Mouse (Mus musculus) right cerebral cortex, postnatal 4 days (tissue): ENCODE results near the gene Abcc4.

Experiments
- DNase-seq: peaks from one replicate; pipeline ENCODE4 v3.0.0-alpha.2; 2022

Abcc4 gene

DNA sequence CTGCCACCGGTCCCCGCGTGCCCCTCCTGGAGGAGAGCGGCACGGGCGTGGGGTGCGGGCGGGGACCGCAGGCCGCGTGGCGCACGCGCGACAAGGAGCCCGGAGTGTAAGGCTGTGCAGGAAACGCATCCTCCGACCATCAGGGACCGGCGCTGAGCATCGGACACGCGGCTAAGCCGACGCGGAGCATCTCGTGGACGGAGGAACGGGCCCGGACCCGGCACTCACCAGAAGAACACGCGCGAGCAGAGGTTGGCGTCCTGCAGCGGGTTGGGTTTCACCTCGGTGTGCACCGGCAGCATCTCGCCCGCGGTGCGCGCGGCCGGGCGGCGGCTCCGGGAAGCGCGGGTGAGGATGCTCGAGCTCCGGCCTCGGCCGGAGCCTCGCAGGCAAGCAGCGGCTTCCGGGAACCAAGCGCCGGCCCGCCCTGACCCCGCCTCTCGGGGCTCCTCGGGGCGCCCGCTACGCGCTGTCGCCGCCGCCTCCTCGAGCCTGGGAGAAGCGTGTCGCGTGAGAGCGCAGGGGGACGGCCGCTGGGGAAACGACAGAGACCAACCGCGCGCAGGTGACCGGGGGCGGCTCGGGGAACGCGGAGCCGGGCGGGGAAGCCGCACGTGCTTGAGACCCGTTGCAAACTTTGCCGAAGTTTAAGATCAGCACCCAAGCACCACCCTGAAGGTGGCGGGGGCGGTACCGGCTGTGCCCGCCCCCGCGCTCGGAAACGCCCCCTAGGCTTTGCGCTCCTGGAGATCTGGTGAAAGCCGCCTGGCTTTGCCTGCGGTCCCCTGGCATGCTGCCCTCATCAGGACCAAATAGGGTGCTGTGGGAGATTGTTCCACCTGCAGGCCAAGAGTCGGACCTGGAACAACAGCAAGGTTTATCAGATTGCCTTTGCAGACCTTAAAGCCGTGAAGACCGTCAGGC lies at the start of gene Abcc4:
Abcc4 (minus strand) TSS at position 412 of the 924 bp plus-strand sequence.
- peak; percentile 54 for DNase-seq

DNA sequence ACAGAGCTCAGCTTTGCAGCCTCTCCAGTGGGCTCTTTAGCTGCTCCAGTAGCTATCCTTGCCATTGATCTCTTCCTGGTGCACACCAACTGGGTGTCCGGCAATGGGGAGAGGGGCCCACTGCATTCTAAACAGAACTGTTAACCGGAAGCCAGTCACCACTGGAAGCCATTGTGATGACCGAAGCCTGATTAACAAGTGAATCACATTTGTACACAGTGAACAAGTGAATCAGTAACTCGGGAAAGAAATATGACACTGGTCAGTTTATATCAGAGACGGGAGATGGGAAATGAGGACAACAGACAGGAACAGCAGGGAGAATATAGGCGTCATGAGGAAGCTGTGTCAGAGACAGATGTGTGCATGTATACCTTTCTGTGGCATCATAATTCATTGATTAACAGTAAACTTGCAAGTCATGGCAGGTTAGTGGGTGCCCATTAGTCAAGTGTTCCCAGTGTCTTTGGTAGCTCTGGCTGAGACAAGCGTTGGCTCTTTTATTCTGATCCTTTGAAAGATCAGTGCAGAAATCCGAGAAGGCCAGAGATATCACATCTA lies 45.3 kb upstream of the Abcc4 start:
- DNase-seq, result no peak

- no peak for DNase-seq
Observed at GRCm38 (mm10) chr14:118750505-118751192, 44.6 kb upstream of the Abcc4 start.

GRCm38 (mm10) chr14:118749715-118750114 lies 43.7 kb upstream of the Abcc4 start:
- DNase-seq, result no peak

DNA sequence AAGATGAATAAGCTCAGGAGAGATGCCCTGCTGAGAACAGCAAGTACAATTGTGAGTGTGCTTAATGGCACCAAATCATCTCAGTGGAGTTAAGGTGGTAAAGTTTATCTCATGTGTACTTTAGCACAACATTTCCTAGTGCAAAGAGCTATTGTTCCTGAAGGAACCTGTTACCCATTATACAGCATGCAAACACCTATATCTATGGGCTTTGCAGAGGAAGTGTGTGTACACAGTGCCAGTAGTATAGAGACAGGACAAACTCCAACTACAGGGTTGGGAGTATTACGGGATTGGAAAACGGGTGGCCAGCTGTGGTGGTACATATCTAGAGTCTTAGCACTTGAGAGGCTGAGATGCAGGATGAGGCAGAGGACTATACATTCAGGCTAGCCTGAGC lies 43.0 kb upstream of the Abcc4 start:
- DNase-seq, result no peak

DNA sequence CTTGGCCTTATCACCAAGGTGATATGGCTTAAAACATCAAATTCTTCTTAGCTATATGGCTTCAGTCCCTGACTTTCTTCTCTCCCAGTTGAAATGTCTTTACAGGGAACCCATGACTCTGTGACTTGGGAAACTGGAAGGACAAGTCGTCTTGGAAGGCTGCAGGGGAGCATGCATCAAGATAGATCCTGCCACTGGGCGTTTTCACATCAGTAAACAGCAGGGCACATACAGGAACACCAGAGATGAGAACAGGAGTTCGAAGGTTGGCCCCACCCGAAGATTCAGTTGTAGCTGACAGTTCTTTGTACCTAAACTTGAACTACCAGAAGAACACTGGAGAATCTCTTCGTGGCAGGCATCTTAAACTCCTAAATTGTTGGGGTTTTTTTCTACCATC lies 36.8 kb upstream of the Abcc4 start:
- no peak for DNase-seq

- no peak for DNase-seq
Observed at GRCm38 (mm10) chr14:118741780-118742179, 35.8 kb upstream of the Abcc4 start.

DNA sequence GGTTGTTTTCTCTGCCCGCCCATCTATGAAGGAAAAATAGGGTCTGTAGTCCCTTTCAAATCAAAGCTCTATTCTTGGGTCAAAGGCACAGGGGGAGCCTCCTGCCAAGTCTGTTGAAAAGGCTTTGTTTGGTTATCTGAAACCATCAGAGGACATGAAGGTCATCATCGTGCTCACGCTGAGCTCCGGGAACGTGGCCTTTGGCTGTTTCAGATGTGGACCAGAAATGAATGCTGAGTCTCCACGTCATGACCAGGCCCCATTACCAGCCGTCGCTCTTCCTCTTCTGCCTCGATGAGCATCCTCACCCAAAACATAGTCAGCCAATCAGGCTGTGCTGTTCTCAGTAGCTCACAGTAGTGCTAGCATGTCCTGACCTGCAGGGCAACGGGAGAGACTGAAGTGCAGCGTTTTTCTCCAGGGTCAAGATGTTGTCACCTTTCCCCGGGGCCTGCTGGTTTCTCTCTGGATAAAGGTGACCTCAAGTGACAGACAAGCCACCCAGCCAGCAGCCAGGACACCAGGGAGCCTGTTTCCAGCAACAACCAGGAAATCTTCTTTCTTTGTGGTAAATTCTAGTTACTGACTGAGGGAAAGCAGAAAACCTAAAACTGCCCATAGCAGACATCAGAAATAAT lies 31.4 kb upstream of the Abcc4 start:
- no peak for DNase-seq

DNA sequence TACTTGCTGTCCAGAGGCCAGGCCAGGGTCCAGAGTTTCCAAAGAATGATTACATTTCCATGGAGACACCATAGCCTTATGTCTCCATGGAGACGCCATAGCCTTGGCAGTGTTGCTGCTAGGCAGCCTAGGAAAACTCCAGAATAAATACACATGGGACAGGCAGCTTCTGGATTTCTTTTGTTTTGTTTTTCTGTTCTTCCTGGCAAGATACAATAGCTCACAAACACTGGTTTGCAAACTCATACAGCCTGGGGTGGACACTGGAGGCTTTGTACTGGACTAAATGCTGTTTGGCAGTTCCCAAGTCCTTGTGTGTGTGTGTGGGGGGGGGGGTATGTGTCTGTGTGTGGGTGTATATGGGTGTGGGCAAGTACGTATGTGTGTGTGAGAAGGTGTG lies 29.1 kb upstream of the Abcc4 start:
- DNase-seq, result no peak

DNA sequence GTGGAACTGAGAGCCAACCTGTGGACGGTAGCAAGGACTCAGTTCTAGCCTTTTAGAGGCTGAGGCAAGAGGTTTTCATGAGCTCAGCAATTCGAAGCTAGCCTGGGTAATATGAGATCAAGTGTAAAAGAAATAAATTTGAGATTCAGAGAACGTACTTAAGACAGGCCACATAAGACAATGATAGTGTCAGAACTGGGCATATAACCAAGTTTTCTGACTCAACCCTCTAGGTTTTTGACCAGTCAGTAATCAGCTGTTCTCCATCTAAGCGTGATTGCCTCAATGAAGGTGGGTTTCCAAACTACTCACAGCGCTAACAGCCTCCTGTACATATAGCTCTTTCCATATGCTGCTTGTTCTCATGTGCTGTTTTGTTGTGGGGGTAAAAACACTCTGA lies 27.1 kb upstream of the Abcc4 start:
- no peak for DNase-seq

GRCm38 (mm10) chr14:118730631-118731030 lies 24.6 kb upstream of the Abcc4 start:
- DNase-seq, result no peak

GRCm38 (mm10) chr14:118725467-118725866 lies 19.4 kb upstream of the Abcc4 start:
- no peak for DNase-seq

GRCm38 (mm10) chr14:118723920-118724693 lies 18.1 kb upstream of the Abcc4 start:
- DNase-seq, result no peak

GRCm38 (mm10) chr14:118719566-118720174 lies 13.7 kb upstream of the Abcc4 start:
- no peak for DNase-seq

DNA sequence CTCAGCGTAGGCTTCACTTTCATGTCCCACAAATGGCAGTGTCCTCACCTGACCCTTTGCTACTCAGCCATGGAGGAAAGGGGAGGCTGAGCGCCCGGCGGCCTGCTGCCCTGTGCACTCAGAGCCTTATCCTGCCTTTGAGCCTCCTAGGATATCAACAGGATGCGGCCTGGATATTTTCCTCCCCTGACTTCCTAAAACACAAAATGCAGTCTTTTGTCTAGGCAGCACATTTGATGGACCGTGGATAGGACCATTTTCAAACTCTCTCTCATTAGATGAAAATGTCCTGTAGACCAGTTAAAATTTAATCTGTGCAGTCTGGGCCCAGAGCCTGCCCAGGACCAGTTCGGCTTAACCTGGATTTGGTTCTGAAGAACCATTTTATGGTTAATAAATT lies 12.6 kb upstream of the Abcc4 start:
- DNase-seq, result no peak

DNA sequence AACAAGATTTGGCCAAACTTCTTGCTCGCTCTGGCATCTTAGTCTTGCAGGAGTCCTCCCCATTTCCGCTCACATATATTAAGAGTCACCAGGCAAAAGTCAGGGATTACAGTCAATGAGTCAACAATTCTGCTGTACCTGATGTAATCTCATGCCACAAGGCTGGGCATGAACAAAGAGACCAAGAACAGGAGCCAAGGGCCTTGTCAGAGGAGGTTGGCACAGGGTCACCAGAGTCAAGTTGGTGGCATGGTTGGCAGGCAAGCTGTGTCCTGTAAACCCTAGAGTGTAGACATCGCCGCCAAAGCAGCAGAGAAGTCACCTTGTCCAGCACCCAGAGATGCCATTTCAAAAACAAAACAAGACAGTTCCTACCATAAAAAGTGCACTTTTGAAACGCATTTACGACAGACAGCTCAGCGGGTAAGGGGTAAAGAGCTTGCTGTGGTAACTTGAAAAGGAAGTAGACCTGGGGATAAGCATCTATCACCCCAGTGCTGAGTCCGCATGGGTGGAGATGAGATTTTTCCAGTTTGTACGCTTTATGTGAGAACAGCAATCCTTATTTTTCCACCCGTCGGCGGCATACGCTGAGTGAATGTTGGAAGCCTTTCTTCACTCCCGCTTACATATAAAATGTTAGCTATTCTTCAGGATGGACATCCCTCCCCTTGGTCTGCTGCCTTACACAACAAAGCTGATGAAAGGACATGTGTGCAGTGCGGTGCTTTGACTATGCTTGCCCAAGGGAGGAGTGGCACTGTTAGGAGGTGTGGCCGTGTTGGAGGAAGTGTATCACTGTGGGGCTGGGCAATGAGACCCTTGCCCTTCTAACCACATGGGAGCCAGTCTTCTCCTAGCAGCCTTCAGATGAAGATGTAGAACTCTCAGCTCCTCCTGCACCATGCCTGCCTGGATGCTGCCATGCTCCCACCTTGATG lies 10.6 kb upstream of the Abcc4 start:
- no peak for DNase-seq

DNA sequence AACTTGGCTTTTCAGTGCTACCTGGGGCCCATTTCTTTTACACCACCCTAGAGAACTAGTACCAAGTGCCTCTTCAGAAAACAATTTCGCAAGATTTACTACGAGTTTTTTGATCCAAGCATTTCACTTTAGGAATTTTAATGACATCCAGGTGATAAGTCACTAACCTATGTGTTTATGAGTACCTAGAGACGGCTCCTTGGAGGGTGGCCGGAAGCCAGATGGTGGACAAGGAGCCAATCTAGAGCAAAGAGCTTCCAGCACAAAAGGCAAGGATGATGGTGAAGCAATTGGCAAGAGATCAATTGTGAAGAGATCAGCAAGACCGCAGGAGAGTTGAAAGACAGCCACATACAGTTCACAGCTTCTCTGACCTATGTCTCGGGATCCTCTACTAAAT lies 8.7 kb upstream of the Abcc4 start:
- no peak for DNase-seq

DNA sequence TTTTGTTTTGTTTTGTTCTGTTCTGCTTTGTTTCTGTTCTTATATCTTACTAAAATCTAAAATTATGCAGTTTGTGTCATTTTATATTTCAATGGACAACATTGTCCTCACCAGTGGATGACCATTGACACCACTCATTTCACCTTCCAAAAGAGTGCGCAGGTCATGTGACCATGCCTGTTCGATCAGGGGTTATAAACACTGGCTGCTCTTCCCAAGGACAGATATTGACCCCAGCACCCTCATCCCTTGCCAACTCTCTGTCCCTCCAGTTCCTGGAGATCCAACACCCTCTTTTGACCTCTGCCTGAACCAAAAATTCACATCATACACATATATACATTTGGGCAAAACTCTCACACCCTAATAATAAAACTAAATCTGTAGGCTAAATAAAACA lies 8.3 kb upstream of the Abcc4 start:
- no peak for DNase-seq

GRCm38 (mm10) chr14:118713869-118714268 lies 7.8 kb upstream of the Abcc4 start:
- DNase-seq, result no peak

GRCm38 (mm10) chr14:118713408-118713807 lies 7.4 kb upstream of the Abcc4 start:
- DNase-seq, result no peak

- DNase-seq, result no peak
Observed at GRCm38 (mm10) chr14:118712889-118713288, 6.9 kb upstream of the Abcc4 start.
